Mouse (Mus musculus): ENCODE measurements around the gene Icosl.
"Not testable (repeated sequence)": the region's sequence is repeated elsewhere in the genome, so short reads cannot be mapped to it uniquely, and the experiment has no call there.

Gene Icosl

GRCm38 (mm10) chr10:78069101-78070011 lies at the start of gene Icosl:
Gene Icosl, plus strand, starts transcription at chr10:78069302.
- DNase-seq (ENCODE audit: low spot score in 2 of 2) = peak in 1 of 2 experiments; percentile 33

GRCm38 (mm10) chr10:78019984-78020383 lies 49.1 kb upstream of the Icosl start:
- not testable (repeated sequence) for DNase-seq (ENCODE audit: low spot score in 2 of 2)

GRCm38 (mm10) chr10:78025453-78025852 lies 43.6 kb upstream of the Icosl start:
- not testable (repeated sequence) for DNase-seq (ENCODE audit: low spot score in 2 of 2)

GRCm38 (mm10) chr10:78028129-78028528 lies 41.0 kb upstream of the Icosl start:
- peak in 1 of 2 experiments; percentile 59 for DNase-seq (ENCODE audit: low spot score in 2 of 2)

- DNase-seq (ENCODE audit: low spot score in 2 of 2) = no peak
Observed at GRCm38 (mm10) chr10:78029080-78029479, 40.0 kb upstream of the Icosl start.

- no peak for DNase-seq (ENCODE audit: low spot score in 2 of 2)
Observed at GRCm38 (mm10) chr10:78031987-78032386, 37.1 kb upstream of the Icosl start.

GRCm38 (mm10) chr10:78037139-78037538 lies 32.0 kb upstream of the Icosl start:
- DNase-seq (ENCODE audit: low spot score in 2 of 2) = no peak

GRCm38 (mm10) chr10:78041647-78042046 lies 27.5 kb upstream of the Icosl start, which contains the start of gene Dnmt3l:
Gene Dnmt3l, plus strand, starts transcription at chr10:78041947.
- no peak for DNase-seq (ENCODE audit: low spot score in 2 of 2)

GRCm38 (mm10) chr10:78042096-78042495 lies 27.0 kb upstream of the Icosl start:
- no peak for DNase-seq (ENCODE audit: low spot score in 2 of 2)

- DNase-seq (ENCODE audit: low spot score in 2 of 2) = peak in 1 of 2 experiments; percentile 20
Observed at GRCm38 (mm10) chr10:78042697-78043405, 26.3 kb upstream of the Icosl start.

- DNase-seq (ENCODE audit: low spot score in 2 of 2) = peak; percentile 12 to 26
Observed at GRCm38 (mm10) chr10:78043406-78043836, 25.7 kb upstream of the Icosl start, which contains the start of gene Aire. Gene Aire, minus strand, starts transcription at chr10:78043610.

- no peak for DNase-seq (ENCODE audit: low spot score in 2 of 2)
Observed at GRCm38 (mm10) chr10:78044531-78044930, 24.6 kb upstream of the Icosl start.

- no peak for DNase-seq (ENCODE audit: low spot score in 2 of 2)
Observed at GRCm38 (mm10) chr10:78046388-78046787, 22.7 kb upstream of the Icosl start.

- no peak for DNase-seq (ENCODE audit: low spot score in 2 of 2)
Observed at GRCm38 (mm10) chr10:78048061-78048730, 20.9 kb upstream of the Icosl start.

- no peak for DNase-seq (ENCODE audit: low spot score in 2 of 2)
Observed at GRCm38 (mm10) chr10:78049519-78050035, 19.5 kb upstream of the Icosl start.

GRCm38 (mm10) chr10:78054633-78055565 lies 14.2 kb upstream of the Icosl start:
- DNase-seq (ENCODE audit: low spot score in 2 of 2) = no peak

GRCm38 (mm10) chr10:78057056-78057455 lies 12.0 kb upstream of the Icosl start:
- no peak for DNase-seq (ENCODE audit: low spot score in 2 of 2)

GRCm38 (mm10) chr10:78063122-78063521 lies 6.0 kb upstream of the Icosl start:
- no peak for DNase-seq (ENCODE audit: low spot score in 2 of 2)

GRCm38 (mm10) chr10:78067226-78067625 lies 1.9 kb upstream of the Icosl start:
- no peak for DNase-seq (ENCODE audit: low spot score in 2 of 2)

- no peak for DNase-seq (ENCODE audit: low spot score in 2 of 2)
Observed at GRCm38 (mm10) chr10:78068541-78068940, 561 bp upstream of the Icosl start.

- no peak for DNase-seq (ENCODE audit: low spot score in 2 of 2)
Observed at GRCm38 (mm10) chr10:78074151-78074550, 5.0 kb downstream of the Icosl start.
